Mouse (Mus musculus) spleen, adult 18-20 months (tissue): ENCODE measurements around the gene Farsb.
"Not testable (repeated sequence)": the region's sequence is repeated elsewhere in the genome, so short reads cannot be mapped to it uniquely, and the experiment has no call there.

Experiments used
- DNase-seq, 2 experiments: peaks; one replicate each; pipeline ENCODE4 v3.0.0; 2022; ENCODE audit warnings: mixed read lengths in 2 of 2

Gene Farsb

GRCm38 (mm10) chr1:78488752-78489492 lies at the start of gene Farsb:
Gene Farsb, minus strand, starts transcription at chr1:78488897.
- peak; percentile 79 to 85 for DNase-seq

- DNase-seq = no peak
Measured at GRCm38 (mm10) chr1:78538396-78538795, 49.7 kb upstream of the Farsb start.

GRCm38 (mm10) chr1:78537494-78538010 lies 48.9 kb upstream of the Farsb start:
- DNase-seq = peak; percentile 58 to 65

- peak; percentile 49 to 79 for DNase-seq
Measured at GRCm38 (mm10) chr1:78536310-78537164, 47.8 kb upstream of the Farsb start.

GRCm38 (mm10) chr1:78534428-78535150 lies 45.9 kb upstream of the Farsb start:
- no peak for DNase-seq

- DNase-seq = no peak
Measured at GRCm38 (mm10) chr1:78532184-78532800, 43.6 kb upstream of the Farsb start.

GRCm38 (mm10) chr1:78530500-78531215 lies 42.0 kb upstream of the Farsb start:
- no peak for DNase-seq

GRCm38 (mm10) chr1:78529011-78529410 lies 40.3 kb upstream of the Farsb start:
- DNase-seq = no peak

GRCm38 (mm10) chr1:78528356-78528755 lies 39.7 kb upstream of the Farsb start:
- no peak for DNase-seq

GRCm38 (mm10) chr1:78525189-78525886 lies 36.6 kb upstream of the Farsb start:
- DNase-seq = peak; percentile 10 to 59

- no peak for DNase-seq
Measured at GRCm38 (mm10) chr1:78518907-78519306, 30.2 kb upstream of the Farsb start.

- no peak for DNase-seq
Measured at GRCm38 (mm10) chr1:78512756-78513155, 24.1 kb upstream of the Farsb start.

- no peak for DNase-seq
Measured at GRCm38 (mm10) chr1:78511621-78512160, 23.0 kb upstream of the Farsb start, which contains the start of gene BC035947. Gene BC035947, minus strand, starts transcription at chr1:78512158.

GRCm38 (mm10) chr1:78510862-78511261 lies 22.2 kb upstream of the Farsb start, which contains the start of gene Mogat1:
Gene Mogat1, plus strand, starts transcription at chr1:78510991.
- no peak for DNase-seq

- no peak for DNase-seq
Measured at GRCm38 (mm10) chr1:78507137-78507536, 18.4 kb upstream of the Farsb start.

- DNase-seq = no peak
Measured at GRCm38 (mm10) chr1:78502527-78502926, 13.8 kb upstream of the Farsb start.

GRCm38 (mm10) chr1:78501856-78502255 lies 13.2 kb upstream of the Farsb start:
- not testable (repeated sequence) for DNase-seq

GRCm38 (mm10) chr1:78501036-78501435 lies 12.3 kb upstream of the Farsb start:
- DNase-seq = no peak

GRCm38 (mm10) chr1:78490143-78490542 lies 1.4 kb upstream of the Farsb start:
- DNase-seq = no peak

- DNase-seq = no peak
Measured at GRCm38 (mm10) chr1:78488427-78488751, 308 bp downstream of the Farsb start.

GRCm38 (mm10) chr1:78484361-78484760 lies 4.3 kb downstream of the Farsb start:
- no peak for DNase-seq
